Mouse (Mus musculus): ENCODE measurements at regions not wholly inside any gene's neighbourhood (a gene's known extent, or its start where the extent isn't known, plus 50 kb on each side); places are given as distances from the start of the nearest gene placed in this dataset.

- no peak for DNase-seq (ENCODE audit: low read depth, low spot score)
Measured at GRCm38 (mm10) chr5:16681055-16681454, 110.6 kb upstream of the Gm28710 start.

DNA sequence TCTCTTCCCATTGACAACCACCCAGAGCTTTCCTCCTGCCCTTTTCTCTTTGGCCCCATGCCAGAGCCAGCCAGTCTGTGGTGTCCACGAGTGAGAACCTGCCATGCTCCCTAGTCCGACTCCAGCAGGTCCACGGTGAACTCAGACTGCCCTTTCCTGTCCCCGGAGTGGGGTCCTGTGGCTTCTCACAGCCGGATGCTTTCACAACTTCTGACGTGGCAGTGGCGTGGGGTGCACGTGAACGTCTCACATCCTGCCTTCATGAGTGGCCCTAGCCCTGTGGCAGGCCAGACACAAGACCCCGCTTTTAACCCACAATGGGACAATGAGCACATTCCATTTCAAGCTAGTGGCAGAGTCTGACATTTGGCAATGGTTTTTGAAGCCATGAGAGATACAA is 107.5 kb upstream of the Gm28710 start:
- DNase-seq (ENCODE audit: low read depth, low spot score): no peak

DNA sequence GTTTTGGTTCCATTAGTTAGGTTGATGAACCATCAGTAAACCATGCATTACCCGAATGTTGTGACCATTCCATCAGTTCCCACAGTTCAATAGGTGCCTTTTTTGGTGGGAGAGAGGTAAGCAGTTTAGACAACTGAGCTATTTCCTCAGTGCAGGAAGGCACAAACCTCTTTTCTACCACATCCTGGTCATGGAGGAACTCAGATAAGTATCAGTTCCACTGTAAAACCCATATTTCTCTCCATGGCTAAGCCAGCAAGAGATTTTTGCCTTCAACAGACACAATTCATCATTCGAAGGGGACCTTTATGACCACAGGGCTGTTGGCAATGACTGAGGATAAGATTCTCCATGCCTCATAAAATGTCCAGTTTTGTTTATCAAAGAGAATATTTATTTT is 92.3 kb upstream of the Gm28710 start:
- no peak for DNase-seq (ENCODE audit: low read depth, low spot score)

DNA sequence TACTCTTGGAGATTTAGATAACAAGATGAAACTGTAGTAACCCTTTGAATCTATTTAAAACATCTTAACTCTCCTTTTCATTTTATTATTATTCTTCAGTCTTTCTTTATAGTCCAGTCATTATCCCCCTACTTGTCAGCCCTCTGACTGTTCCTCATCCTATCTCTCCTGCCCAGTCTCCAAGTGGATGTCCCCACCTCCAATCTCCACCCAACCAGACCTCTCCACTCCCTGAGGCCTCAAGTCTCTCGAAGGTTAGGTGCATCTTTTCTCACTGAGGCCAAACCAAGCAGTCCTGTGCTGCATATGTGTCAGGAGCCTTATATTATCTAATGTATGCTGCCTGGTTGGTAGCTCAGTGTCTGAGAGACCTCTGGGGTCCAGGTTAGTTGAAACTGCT is 91.1 kb upstream of the Gm28710 start:
- no peak for DNase-seq (ENCODE audit: low read depth, low spot score)

DNA sequence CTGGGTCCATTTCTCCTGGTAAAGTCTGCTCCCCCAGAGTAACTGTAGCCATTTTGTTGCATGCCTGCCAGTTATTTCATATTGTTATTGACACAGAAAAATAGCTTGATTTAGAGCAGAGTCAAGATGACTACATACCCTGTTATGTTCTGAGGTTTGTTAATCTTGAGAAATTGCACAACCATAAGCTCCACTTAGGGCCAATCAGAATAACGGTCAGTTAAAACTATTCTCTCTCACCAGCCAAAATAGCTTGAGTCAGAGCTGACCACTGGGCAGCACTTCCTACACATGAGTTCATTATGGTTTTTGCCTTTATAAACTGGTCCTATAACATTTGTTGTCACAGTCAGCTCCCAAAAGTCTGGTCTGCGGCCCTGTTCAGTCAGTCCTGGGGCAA is 88.9 kb upstream of the Gm28710 start:
- DNase-seq (ENCODE audit: low read depth, low spot score): no peak

DNA sequence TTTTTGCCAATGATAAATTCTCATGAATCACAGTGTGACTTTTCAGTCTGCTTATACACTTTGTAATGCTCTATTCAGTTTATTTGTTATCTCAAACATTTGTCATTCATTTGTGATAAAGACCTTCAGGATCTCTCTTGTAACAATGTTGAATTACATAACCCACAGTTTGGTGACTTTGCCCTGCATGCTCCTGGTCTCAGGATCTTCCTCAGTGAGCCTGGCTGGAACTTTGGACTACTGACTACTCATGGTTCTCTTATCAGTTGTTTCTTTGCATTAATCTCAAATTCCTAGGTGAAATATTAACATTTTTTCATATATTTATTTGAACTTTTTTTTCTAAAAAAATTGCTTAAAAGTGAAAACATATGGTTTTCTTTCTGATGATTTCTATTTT is 75.7 kb upstream of the Gm28710 start:
- DNase-seq (ENCODE audit: low read depth, low spot score): no peak

- DNase-seq (ENCODE audit: low read depth, low spot score): no peak
Measured at GRCm38 (mm10) chr5:16716391-16716790, 75.2 kb upstream of the Gm28710 start.

- peak; percentile 16 for DNase-seq (ENCODE audit: low read depth, low spot score)
Measured at GRCm38 (mm10) chr5:16724820-16725219, 66.8 kb upstream of the Gm28710 start.
